9 mouse cellular contexts compared by ENCODE assay signal in the genomic region with DNA sequence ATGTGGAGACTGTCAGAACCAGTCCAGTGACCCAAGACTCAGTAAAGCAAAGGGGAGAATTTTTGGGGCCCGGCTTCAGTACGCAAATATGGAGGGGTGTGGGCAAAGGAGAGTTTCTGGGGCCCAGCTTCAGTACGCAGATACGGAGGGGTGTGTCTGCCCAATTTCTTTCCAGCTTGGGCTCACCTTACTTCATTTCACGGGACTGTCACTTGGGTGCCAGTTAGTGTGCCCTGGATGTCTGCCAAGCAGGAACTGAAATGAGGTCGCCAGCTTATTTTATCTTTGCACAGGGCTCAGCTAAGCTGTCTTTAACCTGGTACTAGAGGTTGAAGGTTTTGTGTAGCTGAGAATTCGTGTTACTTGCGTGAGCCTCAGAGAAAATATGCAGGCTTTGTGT.
DNase-seq lines count a peak whose midpoint lies in the region; ATAC-seq and TF ChIP-seq lines count a peak whose summit lies in the region.
"Had no signal": no experiment of that assay in that cellular context is flagged by ENCODE, and none has a peak within 500 bp of the region (broad histone marks: within the 10 kb centered on the region; RNA-seq: fewer than 3 reads in every experiment).

No protein-coding gene starts in this region.

- WGBS in cerebellum, adult 2 months: 43% methylated on average over 8 of the region's 8 CpGs
- WGBS in kidney, postnatal 0 days: 61% methylated on average over 8 of the region's 8 CpGs
- WGBS in midbrain, postnatal 0 days: 68% methylated on average over 8 of the region's 8 CpGs
- 89% methylated on average over 8 of the region's 8 CpGs for WGBS in hindbrain, embryonic 10.5 days

- TF ChIP-seq POLR2A in cerebellum, adult 2 months (IDR thresholded peaks at IDR 0.05; ENCODE audit: borderline replicate concordance, insufficient read depth, low read length): no peak

- H3K4me1 ChIP-seq in cerebellum, adult 2 months (ENCODE audit: control insufficient read depth, insufficient read depth, low read length): peaks cover 4% of the 10 kb centered on the region; the same call in 1 of the 2 replicates
- H3K4me1 ChIP-seq in kidney, postnatal 0 days (replicated peaks; ENCODE audit: insufficient read depth, low read length): peaks cover 6% of the 10 kb centered on the region
- H3K4me1 ChIP-seq in midbrain, postnatal 0 days (ENCODE audit: insufficient read depth, low read length): no peaks in the 10 kb centered on the region
- no peaks in the 10 kb centered on the region for H3K4me1 ChIP-seq in hindbrain, embryonic 10.5 days (replicated peaks)

- H3K9me3 ChIP-seq in kidney, postnatal 0 days (replicated peaks; ENCODE audit: low read length): no peaks in the 10 kb centered on the region
- H3K9me3 ChIP-seq in midbrain, postnatal 0 days (ENCODE audit: low read length): no peaks in the 10 kb centered on the region
- no peaks in the 10 kb centered on the region for H3K9me3 ChIP-seq in hindbrain, embryonic 10.5 days
- H3K9me3 ChIP-seq: embryonic facial prominence, embryonic 13.5 days had no signal

- no peaks in the 10 kb centered on the region for H3K36me3 ChIP-seq in kidney, postnatal 0 days (ENCODE audit: insufficient read depth, low read length)
- no peaks in the 10 kb centered on the region for H3K36me3 ChIP-seq in midbrain, postnatal 0 days (ENCODE audit: insufficient read depth, low read length)
- H3K36me3 ChIP-seq in hindbrain, embryonic 10.5 days: no peaks in the 10 kb centered on the region
- H3K36me3 ChIP-seq: embryonic facial prominence, embryonic 13.5 days had no signal

- H3K27me3 ChIP-seq in cerebellum, adult 2 months (ENCODE audit: control insufficient read depth, insufficient read depth, low read length): no peaks in the 10 kb centered on the region
- H3K27me3 ChIP-seq in kidney, postnatal 0 days (ENCODE audit: insufficient read depth, low read length): no peaks in the 10 kb centered on the region
- no peaks in the 10 kb centered on the region for H3K27me3 ChIP-seq in midbrain, postnatal 0 days (ENCODE audit: insufficient read depth, low read length)
- no peaks in the 10 kb centered on the region for H3K27me3 ChIP-seq in hindbrain, embryonic 10.5 days (ENCODE audit: insufficient read depth, poor library complexity, severe bottlenecking)
- H3K27me3 ChIP-seq: embryonic facial prominence, embryonic 13.5 days had no signal

- H3K27ac ChIP-seq in cerebellum, adult 2 months (ENCODE audit: insufficient read depth, low read length): no peak overlapping the region
- peak overlapping the region; percentile 73; the same call in 1 of the 2 replicates for H3K27ac ChIP-seq in kidney, postnatal 0 days
- H3K27ac ChIP-seq in midbrain, postnatal 0 days (ENCODE audit: low read depth, low read length): no peak overlapping the region
- no peak overlapping the region for H3K27ac ChIP-seq in hindbrain, embryonic 10.5 days
- H3K27ac ChIP-seq: embryonic facial prominence, embryonic 13.5 days had no signal

- peak; percentile 16 to 53 for DNase-seq in cerebellum, adult 2 months
- DNase-seq in urinary bladder, adult 2 months (ENCODE audit: low spot score): peak; percentile 26
- DNase-seq in urinary bladder, postnatal 4 days (ENCODE audit: low spot score in 2 of 2): no peak
- DNase-seq in kidney, postnatal 0 days (ENCODE audit: low spot score): peak; percentile 19
- DNase-seq in midbrain, postnatal 0 days (ENCODE audit: low spot score): no peak
- DNase-seq in hindbrain, embryonic 10.5 days (ENCODE audit: low spot score): no peak
- DNase-seq in right cerebral cortex, postnatal 4 days: no peak

- ATAC-seq in cerebellum, adult (ENCODE audit: insufficient number of reproducible peaks, low FRiP score, low TSS enrichment): no peak
- 0 out of 2 replicates have a peak, but pooled peaks have one; percentile 10 for ATAC-seq in kidney, postnatal 0 days (replicated peaks; ENCODE audit: low FRiP score, low read depth)
- ATAC-seq in midbrain, postnatal 0 days (ENCODE audit: low FRiP score): no peak

- H3K4me2 ChIP-seq in kidney, postnatal 0 days (ENCODE audit: low read length): no peak overlapping the region
- H3K4me2 ChIP-seq in midbrain, postnatal 0 days (ENCODE audit: low read depth, low read length, poor library complexity, severe bottlenecking): no peak overlapping the region
- H3K4me2 ChIP-seq: embryonic facial prominence, embryonic 13.5 days had no signal

- no peak for TF ChIP-seq CTCF in cerebellum, adult 2 months (IDR thresholded peaks at IDR 0.05; ENCODE audit: borderline replicate concordance, insufficient read depth, low read depth, low read length)
- no peak for TF ChIP-seq CTCF in kidney, postnatal 0 days (IDR thresholded peaks at IDR 0.05; ENCODE audit: low read depth)
- no peak for TF ChIP-seq CTCF in midbrain, postnatal 0 days (IDR thresholded peaks at IDR 0.05)

- no peak overlapping the region for H3K4me3 ChIP-seq in cerebellum, adult 2 months (replicated peaks; ENCODE audit: insufficient read depth, low read depth, low read length)
- no peak overlapping the region for H3K4me3 ChIP-seq in kidney, postnatal 0 days (replicated peaks; ENCODE audit: low read depth, low read length)
- H3K4me3 ChIP-seq in midbrain, postnatal 0 days (ENCODE audit: low read depth, low read length): no peak overlapping the region
- H3K4me3 ChIP-seq in hindbrain, embryonic 10.5 days: no peak overlapping the region
- H3K4me3 ChIP-seq: embryonic facial prominence, embryonic 13.5 days had no signal

- no peak overlapping the region for H3K9ac ChIP-seq in kidney, postnatal 0 days (ENCODE audit: low read depth, low read length)
- H3K9ac ChIP-seq in midbrain, postnatal 0 days (replicated peaks; ENCODE audit: low read length, poor library complexity, severe bottlenecking): no peak overlapping the region
- H3K9ac ChIP-seq: embryonic facial prominence, embryonic 13.5 days had no signal

Comparison
In these comparisons a context has a peak if more than half of its experiments do, and no peak if none do; other contexts are left out.
1. DNase-seq: peak in cerebellum, adult 2 months (2 of 2), urinary bladder, adult 2 months (single experiment) and kidney, postnatal 0 days (single experiment); none in urinary bladder, postnatal 4 days (0 of 2), midbrain, postnatal 0 days (single experiment), hindbrain, embryonic 10.5 days (single experiment) and right cerebral cortex, postnatal 4 days (single experiment).